Mouse (Mus musculus) cortical plate, adult 2 months (tissue): ENCODE measurements around the gene Il12b.

Experiments
- CTCF ChIP-seq: fragments of 200-500 bp; IDR thresholded peaks from 2 replicates; pipeline ENCODE4 v1.5.1; 2011; ENCODE audit warnings: mild to moderate bottlenecking, control low read depth, low read length; ENCODE audit not compliant: insufficient read depth; ENCODE audit errors: extremely low read depth
- POLR2A ChIP-seq: fragments of 200-500 bp; IDR thresholded peaks from 2 replicates; pipeline ENCODE4 v1.6.1; 2011; ENCODE audit warnings: mild to moderate bottlenecking, low read length, control low read depth; ENCODE audit not compliant: insufficient read depth; ENCODE audit errors: extremely low read depth

DNA sequence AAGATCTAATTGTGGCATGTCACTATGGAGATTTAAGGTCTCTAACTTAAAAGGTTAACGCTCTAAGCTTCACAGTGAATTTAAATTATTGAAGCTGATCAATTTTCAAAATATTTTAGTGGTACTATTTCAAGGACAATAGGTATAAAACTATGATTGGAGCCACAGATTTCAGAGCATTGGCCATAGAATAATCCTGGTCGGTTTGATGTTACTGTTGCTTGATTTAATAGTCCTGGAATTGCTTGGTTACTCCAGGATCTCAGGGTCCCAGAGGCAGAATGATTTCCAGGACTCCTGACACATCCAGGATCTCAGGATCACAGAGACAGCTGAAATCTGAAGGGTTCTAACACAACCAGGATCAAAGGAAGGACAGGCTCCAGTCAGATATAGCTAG is 12.8 kb upstream of the Il12b start:
- TF ChIP-seq CTCF (no peak), POLR2A (no peak)
